Mouse (Mus musculus) lung, postnatal 36 days (tissue): ENCODE results near the gene Lhx4.
A peak's percentile ranks its signal among the peaks of the same experiment; 100 is the strongest.

ENCODE experiments used
- DNase-seq: peaks from one replicate; pipeline ENCODE4 v3.0.0; 2022; ENCODE audit warnings: mixed read lengths

The Lhx4 gene

GRCm38 (mm10) chr1:155742411-155743363, 8.8 kb downstream of the Lhx4 start:
- peak; percentile 2 for DNase-seq

DNA sequence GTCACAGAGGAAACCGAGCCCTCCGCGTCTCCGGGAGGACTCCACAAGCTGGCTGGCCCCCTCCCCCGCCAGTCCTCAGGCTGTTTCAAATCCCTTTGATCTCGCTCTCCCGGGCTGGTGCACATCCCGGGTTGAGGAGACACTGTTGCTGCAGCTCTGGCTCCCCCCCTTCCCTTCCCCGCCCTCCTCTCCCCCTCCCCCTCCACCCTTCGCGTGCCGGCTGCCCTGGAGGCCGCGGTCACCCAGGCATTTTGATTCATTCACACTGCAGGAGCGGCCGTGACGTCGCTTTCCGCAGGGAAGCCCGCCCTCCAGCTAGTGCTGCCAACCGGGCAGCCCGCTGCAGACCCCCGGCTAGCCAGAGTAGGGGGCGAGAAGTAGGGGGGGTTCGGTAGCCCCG, 9.5 kb downstream of the Lhx4 start:
- no peak for DNase-seq

- no peak for DNase-seq
Observed at GRCm38 (mm10) chr1:155741378-155741945, 10.0 kb downstream of the Lhx4 start.

GRCm38 (mm10) chr1:155740622-155741377, 10.7 kb downstream of the Lhx4 start:
- DNase-seq, result peak; percentile 9

DNA sequence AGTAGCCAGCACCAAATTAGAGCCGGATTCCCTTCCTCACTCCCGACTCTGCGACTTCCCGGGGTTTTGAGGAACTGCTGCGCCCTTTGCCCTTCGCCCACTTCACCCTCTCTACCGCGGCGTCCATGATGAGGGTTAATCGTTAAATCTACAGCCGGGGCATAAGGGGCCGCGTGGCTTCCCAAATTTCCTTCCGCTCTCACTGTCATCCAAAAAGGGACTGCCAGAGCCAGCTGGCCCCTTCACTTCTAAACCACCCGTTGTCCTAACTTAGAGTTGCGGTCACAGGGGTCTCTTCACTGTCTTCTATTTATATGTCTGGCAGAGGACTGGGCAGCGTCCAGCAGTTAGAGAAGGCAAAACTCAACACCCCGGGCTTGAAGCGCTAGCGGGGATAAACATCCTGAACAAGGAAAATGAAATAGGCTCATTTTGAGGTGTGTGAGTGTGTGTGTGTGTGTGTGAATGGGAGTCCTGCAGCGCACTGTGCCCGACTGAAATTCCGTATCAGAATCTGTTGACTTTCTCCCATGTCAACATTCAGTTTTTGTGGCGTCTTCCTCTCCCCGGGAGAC, 13.6 kb downstream of the Lhx4 start:
- no peak for DNase-seq

DNA sequence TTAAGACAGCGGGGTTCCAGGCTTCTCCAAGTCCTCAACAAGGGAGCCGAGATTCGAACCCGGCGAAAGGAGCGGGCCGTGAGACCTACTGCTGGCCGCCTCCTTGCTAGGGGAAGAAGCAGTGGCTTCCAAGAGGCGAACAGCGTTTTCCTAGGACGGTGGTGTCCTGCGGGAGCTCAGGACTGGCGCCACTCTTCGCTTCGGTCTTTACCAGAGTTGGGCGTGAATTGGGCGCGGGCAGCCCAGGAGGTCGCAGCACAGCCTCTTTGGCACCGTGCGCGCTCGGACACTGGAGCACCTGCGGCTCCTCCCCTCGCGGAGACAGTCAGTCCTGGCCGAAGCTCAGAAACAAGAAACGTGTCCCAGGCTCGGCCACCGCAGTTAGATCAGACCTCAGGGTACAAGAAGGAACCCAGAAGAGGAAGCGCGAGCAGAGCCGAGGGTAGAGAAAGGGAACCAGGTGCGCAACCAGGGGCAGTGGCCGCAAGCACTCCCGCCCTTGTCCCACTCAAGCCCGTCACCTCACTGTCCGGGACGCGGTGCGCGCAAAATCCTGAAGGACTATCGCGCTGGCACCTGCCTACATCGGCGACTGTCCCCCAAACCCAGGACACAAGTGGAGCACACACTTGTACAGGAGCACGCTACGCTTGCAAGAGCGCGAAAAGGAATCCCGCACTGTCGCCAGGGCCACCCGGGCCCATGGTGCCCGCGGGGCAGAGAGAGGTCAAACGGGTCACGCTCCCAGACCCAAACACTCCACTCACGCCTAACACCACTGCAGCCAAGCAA, 14.3 kb downstream of the Lhx4 start:
- DNase-seq, result peak; percentile 5

DNA sequence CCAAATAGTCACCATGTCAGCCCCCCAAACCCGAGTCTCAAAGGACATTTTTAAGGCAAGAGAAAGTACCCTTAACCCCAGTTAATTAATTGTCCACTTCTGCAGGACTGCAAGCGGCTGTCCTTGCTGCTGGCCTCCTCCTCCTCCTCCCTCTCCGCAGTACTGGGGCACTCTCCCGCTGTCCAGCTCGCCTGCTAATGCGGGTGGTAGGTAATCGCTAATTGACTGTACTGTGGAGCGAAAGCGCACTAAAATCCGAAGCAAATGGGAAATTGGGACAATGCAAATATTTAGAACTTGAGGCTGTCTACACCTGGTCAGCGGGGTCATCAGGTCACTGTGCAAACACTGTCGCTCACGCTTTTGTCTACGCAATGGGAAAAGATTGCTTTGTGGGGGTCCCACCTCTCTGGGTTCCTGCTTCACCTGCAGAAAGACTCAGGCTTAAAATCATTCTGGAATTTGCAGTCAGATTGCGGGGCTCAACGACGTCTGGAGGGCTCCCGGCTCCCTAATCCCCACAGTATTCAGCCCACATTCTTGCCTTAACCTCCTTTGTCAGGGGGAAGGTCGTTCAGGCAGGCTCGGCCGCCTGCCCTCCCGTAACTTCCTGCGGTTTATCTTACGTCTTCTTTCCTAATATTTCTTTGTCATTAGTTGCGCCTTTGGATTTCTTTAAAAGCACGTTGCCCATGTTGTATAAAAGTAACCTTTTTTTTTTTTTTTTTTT, 15.2 kb downstream of the Lhx4 start:
- no peak for DNase-seq

DNA sequence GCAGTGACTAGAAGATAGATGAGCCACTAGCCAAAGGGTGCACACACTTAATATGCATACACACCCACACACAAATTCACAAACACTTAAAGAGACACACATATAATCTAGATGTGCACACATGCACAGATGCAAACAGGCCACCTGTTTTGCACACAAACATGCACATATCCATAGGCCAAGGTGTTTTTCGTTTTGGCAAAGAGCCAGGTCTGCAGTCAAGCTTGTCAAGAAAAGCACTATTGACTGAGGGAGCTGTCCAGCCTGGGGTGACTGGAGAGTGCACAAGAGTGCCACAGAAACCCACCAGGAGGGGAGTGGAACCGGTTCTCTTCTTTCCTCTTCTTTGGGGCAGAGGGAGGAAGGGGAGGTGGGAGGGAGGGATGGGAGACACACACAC, 20.3 kb downstream of the Lhx4 start:
- DNase-seq, result no peak

- no peak for DNase-seq
Observed at GRCm38 (mm10) chr1:155729113-155729795, 22.2 kb downstream of the Lhx4 start.

DNA sequence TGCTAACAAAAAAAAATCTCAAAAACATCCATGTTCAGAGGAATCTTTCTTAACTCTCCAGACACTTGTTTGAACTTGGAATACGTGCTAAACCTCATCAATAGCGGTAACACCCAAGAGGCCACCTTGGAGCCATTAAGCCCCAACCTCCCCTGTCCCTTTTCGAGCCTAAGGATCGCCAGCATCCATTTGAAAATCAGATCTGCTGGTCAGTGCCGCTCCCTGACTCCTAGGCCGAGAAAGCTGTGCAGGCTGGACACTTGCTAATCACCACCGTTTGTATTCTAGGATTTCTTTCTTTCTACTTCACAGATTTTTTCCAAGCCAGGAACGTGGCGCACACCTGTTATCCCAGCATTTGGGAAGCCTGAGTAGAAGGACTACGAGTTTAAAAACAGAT, 23.7 kb downstream of the Lhx4 start:
- no peak for DNase-seq

DNA sequence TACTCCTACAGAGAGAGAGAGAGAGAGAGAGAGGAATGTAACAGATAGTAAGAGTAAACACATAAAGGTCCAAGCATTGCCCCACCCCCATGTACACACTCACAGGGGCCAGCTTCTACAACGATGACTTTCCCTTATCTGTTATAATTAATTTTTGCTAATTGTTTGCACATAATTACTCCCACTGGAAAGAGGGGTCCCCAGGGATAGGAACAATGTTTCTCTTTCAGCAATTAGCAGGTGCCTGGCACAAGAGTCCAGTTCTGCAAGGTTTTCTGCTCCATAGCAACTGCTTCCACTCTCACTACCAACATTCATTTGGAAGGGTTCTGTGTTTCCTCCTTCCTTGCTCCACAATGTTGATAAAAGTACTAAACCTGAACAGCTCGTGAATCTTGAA, 25.6 kb downstream of the Lhx4 start:
- DNase-seq, result no peak

DNA sequence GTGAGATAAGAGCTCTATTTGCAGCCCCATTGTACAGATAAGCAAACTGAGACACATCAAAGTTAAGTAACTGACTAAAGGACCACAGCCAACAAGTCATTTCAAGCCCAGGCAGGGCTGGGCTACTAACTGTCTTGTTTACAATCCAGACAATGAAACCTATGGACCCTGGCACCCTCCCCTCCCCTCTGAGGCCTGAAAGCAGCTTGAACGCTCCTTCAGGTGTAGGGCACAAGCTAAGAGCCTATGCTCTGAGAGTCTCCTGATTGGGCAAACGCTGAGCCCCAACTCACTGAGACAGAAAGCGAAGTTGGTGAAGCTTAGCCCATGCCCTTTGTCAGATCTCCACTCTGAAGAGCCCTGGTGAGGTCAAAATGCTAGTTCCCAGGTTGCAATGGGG, 27.2 kb downstream of the Lhx4 start:
- DNase-seq, result no peak

- peak; percentile 17 for DNase-seq
Observed at GRCm38 (mm10) chr1:155722185-155722584, 29.3 kb downstream of the Lhx4 start.

GRCm38 (mm10) chr1:155721443-155721842, 30.0 kb downstream of the Lhx4 start:
- peak; percentile 74 for DNase-seq

- DNase-seq, result no peak
Observed at GRCm38 (mm10) chr1:155720006-155720405, 31.5 kb downstream of the Lhx4 start.

DNA sequence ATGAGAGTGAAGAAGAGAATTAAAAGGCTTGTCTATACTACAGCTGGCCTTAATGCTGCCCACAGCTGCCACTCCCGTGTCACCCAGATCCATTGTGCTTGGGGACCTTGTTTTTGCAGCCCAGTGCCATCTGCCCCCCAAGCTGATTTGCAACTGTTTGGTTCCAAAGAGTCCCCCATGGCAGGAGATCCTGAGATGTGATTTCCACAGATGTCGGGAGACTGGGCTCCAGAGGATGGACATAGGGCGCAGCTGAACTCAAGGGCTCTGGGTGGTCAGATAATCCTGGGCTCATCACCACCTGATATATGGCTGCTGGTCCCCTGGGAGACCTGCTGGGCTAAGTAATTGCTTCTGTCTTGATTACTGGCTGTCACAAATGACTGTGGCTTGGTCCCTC, 32.6 kb downstream of the Lhx4 start:
- DNase-seq, result no peak

GRCm38 (mm10) chr1:155717301-155717700, 34.2 kb downstream of the Lhx4 start:
- DNase-seq, result no peak

- no peak for DNase-seq
Observed at GRCm38 (mm10) chr1:155715366-155715765, 36.1 kb downstream of the Lhx4 start.

GRCm38 (mm10) chr1:155713306-155713705, 38.2 kb downstream of the Lhx4 start:
- DNase-seq, result no peak

DNA sequence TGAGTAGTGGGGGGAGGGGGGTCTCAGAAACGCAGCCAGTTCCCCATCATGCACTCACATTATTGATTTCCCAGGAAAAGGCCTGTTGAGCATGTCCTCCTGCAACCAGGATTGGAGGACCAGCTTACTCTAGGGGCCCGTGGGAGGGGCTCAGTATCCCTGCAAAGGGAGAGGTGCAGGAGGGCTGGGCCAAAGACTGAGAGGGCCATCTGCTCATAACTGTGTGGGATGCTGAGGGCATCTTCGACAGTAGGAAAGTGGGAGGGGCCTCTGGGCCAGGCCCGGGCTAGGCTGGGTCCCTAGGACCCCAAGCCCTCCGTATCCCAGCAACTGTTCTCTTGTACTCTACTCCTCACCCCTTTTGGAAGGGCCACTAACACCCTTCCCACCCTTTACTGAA, 47.3 kb downstream of the Lhx4 start:
- no peak for DNase-seq

DNA sequence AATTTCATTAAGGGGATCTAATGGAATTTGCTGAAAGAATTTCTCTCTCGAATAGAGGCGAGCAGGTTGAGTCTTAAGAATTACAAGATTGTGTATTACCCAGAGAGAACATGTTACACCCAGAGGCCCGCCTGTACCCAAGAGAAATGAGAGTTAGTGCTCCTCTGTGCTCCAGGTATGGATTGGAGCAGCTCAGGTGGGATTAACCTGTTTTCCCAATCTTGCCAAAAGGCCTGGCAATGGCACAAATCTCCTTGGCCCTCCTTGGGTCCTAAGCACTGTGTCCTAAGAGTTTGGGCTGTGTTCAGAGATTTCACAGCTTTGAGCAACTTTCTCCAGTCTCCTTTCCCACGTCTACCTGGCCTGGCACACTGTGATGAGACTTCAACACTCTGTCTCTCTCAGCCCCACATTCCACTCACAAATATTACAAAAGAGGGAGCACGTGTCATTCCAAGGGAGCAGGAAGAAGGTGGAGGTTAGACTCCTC, 48.2 kb downstream of the Lhx4 start:
- no peak for DNase-seq
